8 mouse cellular contexts compared by ENCODE assay signal in genomic region chr2:119972537-119972879, GRCm38 (mm10). TPM values are rescaled to one million over a fixed set of nuclear protein-coding genes. Genes with fewer than 3 reads are reported as not detected.
DNase-seq lines count a peak whose midpoint lies in the region; ATAC-seq and TF ChIP-seq lines count a peak whose summit lies in the region.

Gene Mapkbp1 (plus strand): TSS chr2:119972699.

- H3K27me3 ChIP-seq in heart, embryonic 11.5 days (ENCODE audit: control insufficient read depth, insufficient read depth, low read length), result no peaks in the 10 kb centered on the region
- H3K27me3 ChIP-seq in G1E (ENCODE audit: insufficient read depth, low read length), result no peaks in the 10 kb centered on the region
- H3K27me3 ChIP-seq in forebrain, embryonic 13.5 days, result no peaks in the 10 kb centered on the region
- H3K27me3 ChIP-seq in neural tube, embryonic 12.5 days (replicated peaks), result no peaks in the 10 kb centered on the region

- WGBS in heart, embryonic 11.5 days (ENCODE audit: insufficient replicate concordance), result 1% methylated on average over 19 of the region's 19 CpGs
- WGBS in forebrain, embryonic 13.5 days, result 2% methylated on average over 19 of the region's 19 CpGs
- WGBS in neural tube, embryonic 12.5 days, result under 1% methylated on average over 19 of the region's 19 CpGs

- no peaks in the 10 kb centered on the region for H3K36me3 ChIP-seq in heart, embryonic 11.5 days (ENCODE audit: control insufficient read depth, insufficient read depth, low read length)
- peaks cover 9% of the 10 kb centered on the region for H3K36me3 ChIP-seq in G1E (replicated peaks)
- H3K36me3 ChIP-seq in forebrain, embryonic 13.5 days (ENCODE audit: poor library complexity, severe bottlenecking), result 0 out of 2 replicates have a peak, but pooled peaks cover 5% of the 10 kb centered on the region
- H3K36me3 ChIP-seq in neural tube, embryonic 12.5 days, result no peaks in the 10 kb centered on the region

- H3K4me3 ChIP-seq in heart, embryonic 11.5 days (ENCODE audit: low read depth, low read length), result peak within 1 kb of the TSS; percentile 63
- peak within 1 kb of the TSS; percentile 85 for H3K4me3 ChIP-seq in G1E (ENCODE audit: low read depth, low read length)
- H3K4me3 ChIP-seq in forebrain, embryonic 13.5 days, result peak within 1 kb of the TSS; percentile 71
- peak within 1 kb of the TSS; percentile 76 for H3K4me3 ChIP-seq in neural tube, embryonic 12.5 days

- H3K4me2 ChIP-seq in heart, embryonic 11.5 days, result peak within 1 kb of the TSS; percentile 78
- H3K4me2 ChIP-seq in forebrain, embryonic 13.5 days, result peak within 1 kb of the TSS; percentile 64
- peak within 1 kb of the TSS; percentile 57 for H3K4me2 ChIP-seq in neural tube, embryonic 12.5 days (replicated peaks)

- ATAC-seq in heart, embryonic 11.5 days (replicated peaks; ENCODE audit: insufficient number of reproducible peaks, low FRiP score, low TSS enrichment), result peak; percentile 75
- no peak for ATAC-seq in G1E (ENCODE audit: extremely low read depth, insufficient number of reproducible peaks, low FRiP score, poor library complexity, severe bottlenecking)
- peak; percentile 72 for ATAC-seq in forebrain, embryonic 13.5 days
- peak; percentile 89 for ATAC-seq in neural tube, embryonic 12.5 days (ENCODE audit: low FRiP score, low read depth)

- peak within 1 kb of the TSS; percentile 83 for H3K9ac ChIP-seq in heart, embryonic 11.5 days (ENCODE audit: low read depth, low read length)
- H3K9ac ChIP-seq in forebrain, embryonic 13.5 days, result peak within 1 kb of the TSS; percentile 84
- peak within 1 kb of the TSS; percentile 73 for H3K9ac ChIP-seq in neural tube, embryonic 12.5 days

- no peak for DNase-seq in heart, postnatal 36 days
- no peak for DNase-seq in G1E (ENCODE audit: low spot score)
- DNase-seq in left cerebral cortex, postnatal 14 days (ENCODE audit: low spot score in 2 of 2), result no peak
- DNase-seq in spleen, adult 18-20 months, result no peak
- no peak for DNase-seq in retina, embryonic 14.5 days (ENCODE audit: low spot score)

- intact Hi-C loops in heart, postnatal 36 days (cut with DNase I), result loop anchor here (1.0 to 2.0 kb wide), 2 partner anchors 23 to 198 kb away; no protein-coding TSS in a partner anchor
- intact Hi-C loops in left cerebral cortex, postnatal 14 days (cut with DNase I), result loop anchor here (5.0 kb wide), 2 partner anchors 55 to 95 kb away; partner anchors contain the start of genes Gm28042 and Jmjd7

- peak within 1 kb of the TSS; percentile 17; the same call in 1 of the 2 replicates for H3K27ac ChIP-seq in heart, embryonic 11.5 days (ENCODE audit: low read depth, low read length)
- H3K27ac ChIP-seq in forebrain, embryonic 13.5 days, result peak within 1 kb of the TSS; percentile 59
- H3K27ac ChIP-seq in neural tube, embryonic 12.5 days, result no peak within 1 kb of the TSS

- H3K9me3 ChIP-seq in heart, embryonic 11.5 days (replicated peaks; ENCODE audit: control insufficient read depth, low read length), result no peaks in the 10 kb centered on the region
- no peaks in the 10 kb centered on the region for H3K9me3 ChIP-seq in G1E (replicated peaks)
- H3K9me3 ChIP-seq in forebrain, embryonic 13.5 days (replicated peaks), result no peaks in the 10 kb centered on the region
- no peaks in the 10 kb centered on the region for H3K9me3 ChIP-seq in neural tube, embryonic 12.5 days

- no peak for TF ChIP-seq CTCF in G1E (IDR thresholded peaks at IDR 0.05; ENCODE audit: low read depth, low read length)

- peaks cover 3% of the 10 kb centered on the region; the same call in 1 of the 2 replicates for H3K4me1 ChIP-seq in heart, embryonic 11.5 days (ENCODE audit: control insufficient read depth, insufficient read depth, low read length)
- H3K4me1 ChIP-seq in G1E (ENCODE audit: insufficient read depth, low read depth, low read length), result peaks cover 23% of the 10 kb centered on the region
- peaks cover 26% of the 10 kb centered on the region for H3K4me1 ChIP-seq in forebrain, embryonic 13.5 days
- peaks cover 11% of the 10 kb centered on the region for H3K4me1 ChIP-seq in neural tube, embryonic 12.5 days

RNA-seq across cellular contexts. Expression of gene Mapkbp1, which starts in this region (rescaled TPM):
- 2.5 and 3.2 TPM in 2 replicates for polyA plus RNA-seq in heart, embryonic 11.5 days (2014; fragmentation: Nextera tagmentation; extraction: Ambion mirVana)
- total RNA-seq in heart, postnatal 36 days (2021), result 1 to 10 TPM; 7.8 to 9.2 TPM
- 9.3 and 9.8 TPM in 2 replicates for total RNA-seq in G1E (2014; fragmentation: Nextera tagmentation)
- total RNA-seq in G1E (2017), result 3.7 and 3.9 TPM in 2 replicates
- polyA plus RNA-seq in G1E (2012), result 2.8 and 4.2 TPM in 2 replicates
- 4.0 and 4.3 TPM in 2 replicates for polyA plus RNA-seq in forebrain, embryonic 13.5 days (2015; fragmentation: Nextera tagmentation; extraction: Ambion mirVana)
- 10 to 100 TPM; 61.2 to 65.9 TPM for total RNA-seq in left cerebral cortex, postnatal 14 days (2021)
- 3.2 and 4.6 TPM in 2 replicates for polyA plus RNA-seq in neural tube, embryonic 12.5 days (2016; fragmentation: Nextera tagmentation; extraction: Ambion mirVana)

Comparison
In these comparisons a context has a peak if more than half of its experiments do, and no peak if none do; other contexts are left out.
1. RNA of gene Mapkbp1 (total RNA-seq): 61.2 to 65.9 TPM in left cerebral cortex, postnatal 14 days; 3.7 to 9.8 TPM in G1E and 7.8 to 9.2 TPM in heart, postnatal 36 days; every median in the first group is over 4 times any median in the second.
2. Peak in every context shown above with its lines, with median percentiles within 50 percentile points of each other: H3K4me2 ChIP-seq, H3K4me3 ChIP-seq and H3K9ac ChIP-seq.